Mouse (Mus musculus) lung, adult 2 months (tissue): ENCODE results near the gene Pitpnm1. TPM values are rescaled to one million over a fixed set of nuclear protein-coding genes. Genes with fewer than 3 reads are reported as not detected.
"Not testable (repeated sequence)": the region's sequence is repeated elsewhere in the genome, so short reads cannot be mapped to it uniquely, and the experiment has no call there.

Experiments used
- DNase-seq: peaks from one replicate; pipeline ENCODE4 v3.0.0; 2022
- H3K4me1 ChIP-seq: fragments of 200-500 bp; 2 replicates; pipeline ENCODE4 v1.6.1; 2011; ENCODE audit warnings: low read length; ENCODE audit not compliant: control insufficient read depth, insufficient read depth
- H3K4me3 ChIP-seq: fragments of 200-500 bp; replicated peaks from 2 replicates; pipeline ENCODE3; 2011; ENCODE audit warnings: low read depth, mild to moderate bottlenecking, control low read depth, low read length; ENCODE audit errors: extremely low read depth
- CTCF ChIP-seq: fragments of 200-500 bp; IDR thresholded peaks from 2 replicates; pipeline ENCODE4 v1.5.1; 2011; ENCODE audit warnings: mild to moderate bottlenecking, low read length, control low read depth; ENCODE audit not compliant: insufficient read depth
- POLR2A ChIP-seq: fragments of 200-500 bp; IDR thresholded peaks from 2 replicates; pipeline ENCODE4 v1.6.1; 2011; ENCODE audit warnings: low read depth, mild to moderate bottlenecking, control low read depth, low read length, borderline replicate concordance; ENCODE audit errors: extremely low read depth
- WGBS: fragments of 180-500 bp; shearing (Covaris S2); methylation state at CpG from one replicate; pipeline ENCODE4 v1.1.7; 2018; 5-methylcytosine and 5-hydroxymethylcytosine counted together
- polyA plus RNA-seq: library from polyadenylated mRNA; depleted of rRNA; stranded (reverse); fragments of >200 nt; gene quantifications from 2 replicates; pipeline ENCODE4 v1.2.3, GENCODE M21; 2012

Pitpnm1 gene
- polyA plus RNA-seq, 1 experiment, result 163 TPM

GRCm38 (mm10) chr19:4134354-4134753 lies 34.6 kb downstream of the Pitpnm1 start:
- WGBS, result 76% methylated on average over 4 of the region's 4 CpGs
- Histone ChIP-seq H3K4me3 (no peak overlapping the region), H3K4me1 (no peaks in the 10 kb centered on the region)
- TF ChIP-seq CTCF, result no peak
- no peak for TF ChIP-seq POLR2A
- no peak for DNase-seq

GRCm38 (mm10) chr19:4135229-4135962 lies 35.6 kb downstream of the Pitpnm1 start:
- 79% methylated on average over 6 of the region's 6 CpGs for WGBS
- DNase-seq, H3K4me3 ChIP-seq, H3K4me1 ChIP-seq: not testable (repeated sequence)

DNA sequence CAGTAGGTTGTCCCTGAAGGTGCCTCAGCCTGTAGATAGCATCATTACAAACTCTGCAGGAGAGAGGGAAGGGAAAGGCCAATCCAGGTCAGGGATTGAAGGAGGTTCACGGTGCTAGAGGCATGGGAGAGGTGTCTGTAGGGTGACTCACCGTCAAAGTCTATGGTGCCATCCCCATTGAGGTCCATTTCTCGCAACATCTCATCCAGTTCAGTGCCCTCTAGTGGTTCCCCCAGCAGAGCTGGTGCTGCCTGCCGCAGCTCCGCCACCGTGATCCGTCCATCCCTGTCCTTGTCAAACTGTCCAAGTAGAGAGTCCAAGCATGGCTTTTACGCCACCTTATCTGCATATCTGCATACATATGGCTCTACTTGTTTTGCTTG lies 36.2 kb downstream of the Pitpnm1 start:
- WGBS, result 14% methylated on average over 8 of the region's 8 CpGs
- H3K4me3 ChIP-seq, H3K4me1 ChIP-seq, DNase-seq: not testable (repeated sequence)
- TF ChIP-seq CTCF, result peak; percentile 52; the same call in 1 of the 2 replicates

DNA sequence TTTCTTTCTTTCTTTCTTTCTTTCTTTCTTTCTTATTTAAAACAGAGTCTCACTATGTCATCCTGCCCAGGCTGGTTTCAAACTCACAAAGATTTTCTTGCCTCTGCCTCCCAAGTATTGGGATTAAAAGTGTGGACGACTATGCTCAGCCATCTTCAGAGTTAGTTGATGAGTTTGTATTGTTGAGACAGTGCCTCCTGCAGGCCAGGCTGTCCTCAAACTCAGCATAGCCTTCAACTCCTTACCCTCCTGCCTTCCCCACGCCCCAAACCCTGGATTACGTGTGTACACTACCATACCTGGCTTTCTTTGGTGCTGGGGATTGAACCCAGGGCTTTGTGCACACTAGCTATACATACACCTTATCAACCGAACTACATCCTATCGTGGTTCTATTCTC lies 36.7 kb downstream of the Pitpnm1 start:
- no peak for DNase-seq
- Histone ChIP-seq H3K4me1 (no peaks in the 10 kb centered on the region), H3K4me3 (no peak overlapping the region)
- 76% methylated on average over 5 of the region's 5 CpGs for WGBS
- TF ChIP-seq CTCF (no peak), POLR2A (no peak)

- H3K4me1 ChIP-seq, result no peaks in the 10 kb centered on the region
- no peak overlapping the region for H3K4me3 ChIP-seq
- TF ChIP-seq POLR2A, result no peak
- no peak for TF ChIP-seq CTCF
- no peak for DNase-seq
- 74% methylated on average over 5 of the region's 5 CpGs for WGBS
Observed at GRCm38 (mm10) chr19:4137913-4138312, 38.1 kb downstream of the Pitpnm1 start.

DNA sequence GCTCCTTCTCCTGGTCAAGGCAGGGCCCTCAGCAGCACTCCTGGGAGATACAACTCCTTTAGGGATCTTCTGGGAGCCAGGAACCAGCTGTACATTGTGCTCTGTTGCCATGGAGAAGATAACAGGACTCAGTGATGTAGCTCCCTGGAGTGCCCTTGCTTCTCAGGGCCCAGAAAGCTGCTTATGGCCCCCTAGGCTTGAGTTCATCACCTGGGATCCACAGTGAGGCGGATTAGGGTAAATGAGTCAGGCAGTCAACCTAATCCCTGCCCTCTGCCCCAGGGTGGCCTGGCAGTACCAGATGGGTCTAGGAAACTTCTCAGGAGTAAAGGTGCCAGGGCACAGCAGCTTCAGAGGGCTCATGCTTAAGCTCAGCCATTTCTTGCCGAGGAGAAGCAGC lies 39.6 kb downstream of the Pitpnm1 start, which contains the start of gene Gpr152:
Gene Gpr152 (plus strand): TSS at position 342 of the 400 bp plus-strand sequence.
- DNase-seq, result no peak
- Histone ChIP-seq H3K4me1 (no peaks in the 10 kb centered on the region), H3K4me3 (no peak within 1 kb of the TSS)
- TF ChIP-seq POLR2A (no peak), CTCF (no peak)
- WGBS, result 88% methylated on average over 2 of the region's 2 CpGs

DNA sequence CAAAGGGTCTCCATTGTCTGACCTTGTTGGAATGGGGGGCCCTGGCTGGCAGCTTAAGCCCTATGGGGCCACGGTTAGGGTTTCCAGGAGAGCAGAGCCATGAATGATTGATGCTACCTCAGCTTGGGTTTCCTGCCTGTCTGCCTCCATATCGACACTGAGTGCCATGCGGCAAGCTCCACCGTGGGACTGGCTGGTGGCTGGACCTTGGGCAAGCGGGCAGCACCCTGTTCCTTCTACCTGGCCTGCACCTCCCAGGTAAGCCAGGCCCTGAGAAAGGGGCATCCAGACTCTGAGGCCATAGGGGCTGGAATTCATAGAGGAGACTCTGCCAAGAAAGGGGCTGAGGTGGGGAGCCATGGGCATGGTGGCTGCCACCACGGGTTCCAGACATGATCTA lies 40.3 kb downstream of the Pitpnm1 start:
- no peak overlapping the region for H3K4me3 ChIP-seq
- 71% methylated on average over 6 of the region's 6 CpGs for whole genome bisulfite sequencing
- TF ChIP-seq POLR2A (no peak), CTCF (no peak)
- no peak for DNase-seq
- no peaks in the 10 kb centered on the region for H3K4me1 ChIP-seq

- no peak for DNase-seq
- Histone ChIP-seq H3K4me3 (no peak overlapping the region), H3K4me1 (no peaks in the 10 kb centered on the region; the same call in 1 of the 2 replicates)
- 73% methylated on average over 18 of the region's 18 CpGs for WGBS
- TF ChIP-seq POLR2A (no peak), CTCF (no peak)
Observed at GRCm38 (mm10) chr19:4142416-4143173, 42.8 kb downstream of the Pitpnm1 start.

GRCm38 (mm10) chr19:4143759-4144268 lies 44.0 kb downstream of the Pitpnm1 start, which contains the start of gene Cabp4:
Gene Cabp4, minus strand, starts transcription at chr19:4144033.
- Histone ChIP-seq H3K4me1 (peaks cover 2% of the 10 kb centered on the region; the same call in 1 of the 2 replicates), H3K4me3 (no peak within 1 kb of the TSS)
- DNase-seq, result no peak
- 73% methylated on average over 7 of the region's 7 CpGs for WGBS
- no peak for TF ChIP-seq POLR2A
- TF ChIP-seq CTCF, result no peak
